Mouse (Mus musculus): ENCODE measurements at regions not wholly inside any gene's neighbourhood (a gene's known extent, or its start where the extent isn't known, plus 50 kb on each side); places are given as distances from the start of the nearest gene placed in this dataset.
A peak's percentile ranks its signal among the peaks of the same experiment; 100 is the strongest.
"Not testable (repeated sequence)": the region's sequence is repeated elsewhere in the genome, so short reads cannot be mapped to it uniquely, and the experiment has no call there.

DNA sequence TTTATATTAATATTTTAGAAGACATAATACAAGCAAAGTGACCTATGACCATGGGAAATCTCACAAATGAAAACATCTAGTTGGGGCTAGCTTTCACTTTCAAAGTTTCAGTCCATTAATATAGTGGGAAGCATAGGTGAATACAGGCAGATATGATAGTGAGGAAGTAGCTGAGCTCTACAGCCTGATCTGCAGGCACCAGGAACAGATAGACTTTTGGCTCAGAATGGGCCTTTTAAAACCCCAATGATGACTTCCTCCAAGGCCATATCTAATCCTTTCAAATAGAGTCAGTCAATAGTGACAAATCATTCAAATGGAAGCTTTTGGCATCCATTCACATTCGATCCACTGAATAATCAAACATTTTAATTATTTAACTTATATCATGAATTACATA is 581.6 kb upstream of the Pcdh17 start:
- Histone ChIP-seq H3K27me3 (ENCODE audit: control insufficient read depth, insufficient read depth, low read length) (no peaks in the 10 kb centered on the region), H3K27ac (ENCODE audit: low read length) (no peak overlapping the region), H3K4me1 (ENCODE audit: control insufficient read depth, insufficient read depth, low read length) (no peaks in the 10 kb centered on the region), H3K9ac (ENCODE audit: low read length) (no peak overlapping the region), H3K4me2 (ENCODE audit: low read depth, low read length) (no peak overlapping the region), H3K9me3 (replicated peaks; ENCODE audit: control insufficient read depth, low read length) (0 out of 2 replicates have a peak, but pooled peaks cover 3% of the 10 kb centered on the region), H3K36me3 (ENCODE audit: control insufficient read depth, insufficient read depth) (no peaks in the 10 kb centered on the region), H3K4me3 (ENCODE audit: low read length) (no peak overlapping the region)
- 80% methylated on average over 1 of the region's 1 CpGs for WGBS
- ATAC-seq (replicated peaks; ENCODE audit: extremely low read depth, insufficient read depth, low FRiP score) = no peak

DNA sequence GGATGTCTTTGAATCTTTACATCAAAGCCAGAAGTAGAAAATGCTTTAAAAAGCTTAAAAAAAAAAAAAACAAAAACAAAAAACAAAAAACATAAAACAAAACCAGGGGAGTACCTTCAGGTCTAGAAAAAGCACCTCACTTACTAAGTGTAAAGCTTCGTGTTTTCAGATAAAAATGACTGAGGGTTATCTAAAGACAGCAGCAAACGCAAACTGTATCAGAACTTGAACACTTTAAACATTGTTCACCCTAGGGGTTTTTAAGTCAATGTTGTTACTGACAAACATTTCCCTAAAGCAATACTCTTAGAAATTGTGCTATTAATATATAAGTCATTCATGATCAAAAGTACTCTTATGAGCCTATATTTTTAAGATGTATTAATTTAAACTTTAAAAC is 580.7 kb upstream of the Pcdh17 start:
- Histone ChIP-seq H3K4me3 (ENCODE audit: low read length) (no peak overlapping the region), H3K36me3 (ENCODE audit: control insufficient read depth, insufficient read depth) (no peaks in the 10 kb centered on the region), H3K9me3 (replicated peaks; ENCODE audit: control insufficient read depth, low read length) (0 out of 2 replicates have a peak, but pooled peaks cover 3% of the 10 kb centered on the region), H3K27me3 (ENCODE audit: control insufficient read depth, insufficient read depth, low read length) (no peaks in the 10 kb centered on the region), H3K4me2 (ENCODE audit: low read depth, low read length) (no peak overlapping the region), H3K27ac (ENCODE audit: low read length) (no peak overlapping the region), H3K4me1 (ENCODE audit: control insufficient read depth, insufficient read depth, low read length) (no peaks in the 10 kb centered on the region), H3K9ac (ENCODE audit: low read length) (no peak overlapping the region)
- no peak for ATAC-seq (replicated peaks; ENCODE audit: extremely low read depth, insufficient read depth, low FRiP score)
- whole genome bisulfite sequencing = 54% methylated on average over 2 of the region's 2 CpGs

DNA sequence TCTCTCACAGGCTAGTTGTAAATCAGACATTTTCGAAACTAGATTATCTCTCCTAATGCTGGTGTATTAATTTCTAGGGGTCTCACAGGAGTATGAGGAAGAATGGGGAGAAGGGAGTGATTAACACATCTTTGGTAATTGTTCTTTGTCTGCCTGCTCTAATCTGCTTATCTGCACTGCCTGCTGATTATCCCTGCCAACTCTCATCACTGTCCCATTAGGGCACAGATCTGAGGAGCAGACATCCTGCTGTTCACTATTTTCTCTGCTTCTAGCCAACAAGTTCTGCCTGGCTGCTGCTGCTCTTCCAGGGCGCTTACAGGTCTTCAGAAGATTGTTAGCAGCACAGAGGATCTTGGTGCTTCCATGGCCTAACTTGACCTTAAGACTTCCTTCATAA is 557.0 kb upstream of the Pcdh17 start:
- ATAC-seq (replicated peaks; ENCODE audit: extremely low read depth, insufficient read depth, low FRiP score) = no peak
- H3K4me2 ChIP-seq (ENCODE audit: low read depth, low read length) = no peak overlapping the region
- no peak overlapping the region for H3K9ac ChIP-seq (ENCODE audit: low read length)
- H3K27me3 ChIP-seq (ENCODE audit: control insufficient read depth, insufficient read depth, low read length) = no peaks in the 10 kb centered on the region
- 42% methylated on average over 2 of the region's 2 CpGs for WGBS
- H3K4me1 ChIP-seq (ENCODE audit: control insufficient read depth, insufficient read depth, low read length) = no peaks in the 10 kb centered on the region
- no peak overlapping the region for H3K27ac ChIP-seq (ENCODE audit: low read length)
- no peak overlapping the region for H3K4me3 ChIP-seq (ENCODE audit: low read length)
- H3K36me3 ChIP-seq (ENCODE audit: control insufficient read depth, insufficient read depth) = no peaks in the 10 kb centered on the region
- H3K9me3 ChIP-seq (replicated peaks; ENCODE audit: control insufficient read depth, low read length) = no peaks in the 10 kb centered on the region

DNA sequence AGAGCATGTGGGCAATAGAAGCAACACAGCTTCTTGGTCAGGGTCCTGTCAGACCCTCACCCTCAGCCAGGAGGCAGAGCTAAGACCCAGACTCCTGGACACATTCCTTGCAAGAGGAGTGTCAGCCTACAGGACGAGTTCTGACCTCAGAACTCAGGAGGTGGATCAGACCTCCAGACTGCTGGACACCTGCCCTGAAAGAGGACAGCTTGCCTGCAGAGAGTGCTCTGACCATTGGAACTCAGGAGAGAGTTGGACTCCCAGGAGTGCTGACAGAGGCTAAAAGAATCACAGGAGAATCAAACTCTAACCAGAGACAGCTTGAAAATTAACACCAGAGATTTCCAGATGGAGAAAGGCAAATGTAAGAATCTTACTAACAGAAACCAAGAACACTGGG is 542.7 kb upstream of the Pcdh17 start:
- H3K36me3 ChIP-seq (ENCODE audit: control insufficient read depth, insufficient read depth); H3K4me3 ChIP-seq (ENCODE audit: low read length); ATAC-seq (replicated peaks; ENCODE audit: extremely low read depth, insufficient read depth, low FRiP score); H3K27ac ChIP-seq (ENCODE audit: low read length); H3K27me3 ChIP-seq (ENCODE audit: control insufficient read depth, insufficient read depth, low read length); H3K4me2 ChIP-seq (ENCODE audit: low read depth, low read length); H3K9me3 ChIP-seq (replicated peaks; ENCODE audit: control insufficient read depth, low read length); H3K9ac ChIP-seq (ENCODE audit: low read length); H3K4me1 ChIP-seq (ENCODE audit: control insufficient read depth, insufficient read depth, low read length): not testable (repeated sequence)
- 35% methylated on average over 1 of the region's 1 CpGs for WGBS

DNA sequence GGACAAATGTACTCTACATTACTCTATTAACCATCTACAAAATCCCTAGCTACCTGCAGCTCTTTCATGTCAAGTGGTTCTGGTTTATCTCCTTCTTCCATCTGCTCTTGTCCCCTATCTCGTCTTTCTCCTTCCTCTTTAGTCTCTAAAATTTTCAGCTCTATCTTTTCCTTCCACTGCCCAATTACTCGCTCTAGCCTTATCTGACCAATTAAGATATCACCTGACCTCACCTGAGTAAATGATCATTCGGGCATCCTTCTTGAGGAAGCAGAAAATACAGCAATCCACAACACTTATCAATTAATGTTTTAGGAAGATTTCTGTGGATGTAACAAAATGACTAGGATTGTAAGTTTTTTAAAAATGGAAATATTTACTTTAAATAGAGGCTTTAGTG is 500.3 kb upstream of the Pcdh17 start:
- no peak overlapping the region for H3K4me3 ChIP-seq (ENCODE audit: low read length)
- no peak overlapping the region for H3K9ac ChIP-seq (ENCODE audit: low read length)
- H3K4me2 ChIP-seq (ENCODE audit: low read depth, low read length) = no peak overlapping the region
- ATAC-seq (replicated peaks; ENCODE audit: extremely low read depth, insufficient read depth, low FRiP score) = no peak
- WGBS = 59% methylated on average over 3 of the region's 3 CpGs
- H3K36me3 ChIP-seq (ENCODE audit: control insufficient read depth, insufficient read depth) = no peaks in the 10 kb centered on the region
- no peak overlapping the region for H3K27ac ChIP-seq (ENCODE audit: low read length)
- H3K4me1 ChIP-seq (ENCODE audit: control insufficient read depth, insufficient read depth, low read length) = no peaks in the 10 kb centered on the region
- no peaks in the 10 kb centered on the region for H3K9me3 ChIP-seq (replicated peaks; ENCODE audit: control insufficient read depth, low read length)
- H3K27me3 ChIP-seq (ENCODE audit: control insufficient read depth, insufficient read depth, low read length) = no peaks in the 10 kb centered on the region

DNA sequence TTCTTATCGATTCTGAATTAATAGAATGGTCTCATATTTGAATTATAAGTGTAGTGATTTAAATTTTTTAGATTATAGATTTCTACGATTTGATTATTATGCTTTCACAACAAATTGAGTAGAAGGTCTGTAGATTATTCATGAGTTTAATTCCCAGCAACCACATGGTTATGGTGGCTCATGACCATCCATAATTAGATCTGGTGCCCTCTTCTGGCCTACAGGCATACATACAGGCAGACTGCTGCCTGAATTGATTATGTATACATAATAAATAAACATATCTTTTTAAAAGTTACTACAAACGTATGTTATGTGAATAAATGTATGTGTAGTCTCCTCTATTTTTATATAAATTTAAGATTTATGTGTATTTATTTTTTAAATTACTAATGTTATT is 499.2 kb upstream of the Pcdh17 start:
- H3K27ac ChIP-seq (ENCODE audit: low read length) = no peak overlapping the region
- 51% methylated on average over 3 of the region's 3 CpGs for WGBS
- H3K9ac ChIP-seq (ENCODE audit: low read length) = no peak overlapping the region
- H3K9me3 ChIP-seq (replicated peaks; ENCODE audit: control insufficient read depth, low read length) = no peaks in the 10 kb centered on the region
- no peak overlapping the region for H3K4me2 ChIP-seq (ENCODE audit: low read depth, low read length)
- no peaks in the 10 kb centered on the region for H3K4me1 ChIP-seq (ENCODE audit: control insufficient read depth, insufficient read depth, low read length)
- no peak overlapping the region for H3K4me3 ChIP-seq (ENCODE audit: low read length)
- no peaks in the 10 kb centered on the region for H3K27me3 ChIP-seq (ENCODE audit: control insufficient read depth, insufficient read depth, low read length)
- H3K36me3 ChIP-seq (ENCODE audit: control insufficient read depth, insufficient read depth) = no peaks in the 10 kb centered on the region
- ATAC-seq (replicated peaks; ENCODE audit: extremely low read depth, insufficient read depth, low FRiP score) = no peak

DNA sequence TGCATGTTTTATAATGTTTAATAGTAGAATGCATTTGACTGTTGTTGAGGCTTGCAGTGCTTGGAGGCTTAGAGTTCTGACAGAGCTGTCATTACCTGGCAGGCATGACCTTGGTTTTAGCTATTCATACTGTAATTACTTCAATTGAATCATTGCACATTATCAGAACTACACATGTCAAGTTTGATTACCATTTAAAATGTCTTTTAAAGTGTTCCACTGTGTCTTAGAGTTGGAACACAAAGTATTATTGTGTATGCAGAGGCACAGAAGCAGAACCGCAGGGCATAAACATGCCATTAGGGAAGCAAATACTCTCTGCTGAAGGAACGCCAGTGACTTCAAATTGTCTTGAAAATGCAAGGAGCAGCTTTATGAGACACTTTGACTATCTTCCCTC is 493.7 kb upstream of the Pcdh17 start:
- Histone ChIP-seq H3K9me3 (replicated peaks; ENCODE audit: control insufficient read depth, low read length) (no peaks in the 10 kb centered on the region), H3K9ac (ENCODE audit: low read length) (no peak overlapping the region), H3K36me3 (ENCODE audit: control insufficient read depth, insufficient read depth) (no peaks in the 10 kb centered on the region), H3K27me3 (ENCODE audit: control insufficient read depth, insufficient read depth, low read length) (no peaks in the 10 kb centered on the region), H3K4me3 (ENCODE audit: low read length) (no peak overlapping the region), H3K4me1 (ENCODE audit: control insufficient read depth, insufficient read depth, low read length) (no peaks in the 10 kb centered on the region), H3K4me2 (ENCODE audit: low read depth, low read length) (no peak overlapping the region), H3K27ac (ENCODE audit: low read length) (no peak overlapping the region)
- no peak for ATAC-seq (replicated peaks; ENCODE audit: extremely low read depth, insufficient read depth, low FRiP score)
- WGBS = 79% methylated on average over 2 of the region's 2 CpGs

DNA sequence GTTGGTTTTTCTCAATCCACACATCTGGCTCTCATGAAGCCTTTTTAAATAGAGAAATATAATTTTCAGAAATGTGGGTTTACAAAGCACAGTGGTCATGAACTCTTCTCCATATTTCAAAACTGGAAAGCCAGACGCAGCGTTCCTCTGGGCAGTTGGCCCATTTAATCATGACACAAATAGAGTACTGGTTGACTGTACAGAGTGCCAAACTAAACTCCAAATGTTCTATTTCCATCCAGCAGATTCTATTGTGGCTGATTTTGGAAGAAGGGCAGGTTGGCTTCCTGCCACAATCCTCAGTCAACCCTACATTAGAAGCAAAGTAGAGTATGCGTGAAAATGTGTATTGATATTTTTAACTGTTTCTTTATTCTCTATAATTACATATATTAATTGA is 484.3 kb upstream of the Pcdh17 start:
- Histone ChIP-seq H3K27ac (ENCODE audit: low read length) (no peak overlapping the region), H3K4me3 (ENCODE audit: low read length) (no peak overlapping the region), H3K9ac (ENCODE audit: low read length) (no peak overlapping the region), H3K27me3 (ENCODE audit: control insufficient read depth, insufficient read depth, low read length) (no peaks in the 10 kb centered on the region), H3K9me3 (replicated peaks; ENCODE audit: control insufficient read depth, low read length) (no peaks in the 10 kb centered on the region), H3K4me2 (ENCODE audit: low read depth, low read length) (no peak overlapping the region), H3K4me1 (ENCODE audit: control insufficient read depth, insufficient read depth, low read length) (no peaks in the 10 kb centered on the region), H3K36me3 (ENCODE audit: control insufficient read depth, insufficient read depth) (no peaks in the 10 kb centered on the region)
- WGBS = 37% methylated on average over 3 of the region's 3 CpGs
- ATAC-seq (replicated peaks; ENCODE audit: extremely low read depth, insufficient read depth, low FRiP score) = peak; percentile 49; the same call in 1 of the 2 replicates

DNA sequence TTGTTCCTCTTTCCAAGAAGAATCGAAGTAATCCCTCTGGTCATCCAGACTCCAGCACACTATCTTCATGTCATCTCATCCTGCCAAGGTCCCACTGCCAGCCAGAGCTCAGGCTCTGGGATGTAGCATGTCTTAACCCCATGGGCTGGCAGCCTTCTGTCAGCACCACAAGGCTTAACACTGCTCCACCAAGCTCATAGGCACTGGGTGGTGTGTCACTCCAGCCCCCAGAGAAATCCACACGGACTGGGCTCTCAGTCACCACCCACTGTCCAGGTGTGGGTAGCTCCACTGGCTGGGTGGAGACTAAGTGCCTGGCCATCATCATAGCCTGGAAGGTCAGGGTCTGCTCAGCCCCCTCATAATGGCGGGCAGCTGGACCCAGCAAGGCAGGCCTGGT is 459.8 kb upstream of the Pcdh17 start:
- Histone ChIP-seq H3K9ac (ENCODE audit: low read length) (no peak overlapping the region), H3K36me3 (ENCODE audit: control insufficient read depth, insufficient read depth) (no peaks in the 10 kb centered on the region), H3K4me3 (ENCODE audit: low read length) (no peak overlapping the region), H3K4me2 (ENCODE audit: low read depth, low read length) (no peak overlapping the region), H3K27me3 (ENCODE audit: control insufficient read depth, insufficient read depth, low read length) (no peaks in the 10 kb centered on the region), H3K27ac (ENCODE audit: low read length) (no peak overlapping the region), H3K4me1 (ENCODE audit: control insufficient read depth, insufficient read depth, low read length) (no peaks in the 10 kb centered on the region), H3K9me3 (replicated peaks; ENCODE audit: control insufficient read depth, low read length) (no peaks in the 10 kb centered on the region)
- 82% methylated on average over 3 of the region's 3 CpGs for WGBS
- ATAC-seq (replicated peaks; ENCODE audit: extremely low read depth, insufficient read depth, low FRiP score) = no peak
